Mouse (Mus musculus) testis, adult 2 months (tissue): ENCODE results near the gene Nat10.

Experiments
- CTCF ChIP-seq: fragments of 200-500 bp; IDR thresholded peaks from 2 replicates; pipeline ENCODE4 v1.5.1; 2012; ENCODE audit warnings: low read depth, mild to moderate bottlenecking, inconsistent platforms, low read length, moderate library complexity; ENCODE audit not compliant: control insufficient read depth, insufficient read depth, insufficient replicate concordance
- POLR2A ChIP-seq: fragments of 200-500 bp; IDR thresholded peaks from 2 replicates; pipeline ENCODE4 v1.6.1; 2012; ENCODE audit warnings: low read depth, mild to moderate bottlenecking, inconsistent platforms, low read length, moderate library complexity; ENCODE audit not compliant: control insufficient read depth

DNA sequence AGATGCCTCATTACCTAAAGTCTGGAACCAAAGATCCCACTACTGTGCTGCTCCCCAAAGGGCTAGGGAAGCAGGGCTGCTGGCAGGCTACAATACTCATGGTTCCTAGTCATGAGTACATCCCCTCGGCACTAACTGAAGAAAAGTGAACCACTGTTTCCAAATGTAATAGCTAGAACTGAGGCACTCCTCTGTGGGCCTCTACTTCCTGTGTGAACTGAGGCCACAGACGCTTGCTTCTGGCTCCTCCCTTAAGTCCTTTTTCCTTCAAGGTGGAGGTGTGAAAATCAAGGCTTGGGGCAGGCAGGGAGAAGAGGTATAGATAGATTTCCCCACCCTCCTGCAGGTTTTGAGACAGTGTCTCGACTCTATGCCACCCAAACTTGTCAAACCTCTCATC is 6.5 kb downstream of the Nat10 start:
- no peak for TF ChIP-seq POLR2A
- no peak for TF ChIP-seq CTCF
